ENCODE assay signal across 10 mouse cellular contexts in genomic region chr3:35060042-35060441, GRCm38 (mm10).
A peak's percentile ranks its signal among the peaks of the same experiment; 100 is the strongest.
DNase-seq lines count a peak whose midpoint lies in the region; ATAC-seq and TF ChIP-seq lines count a peak whose summit lies in the region.
"Had no signal": no experiment of that assay in that cellular context is flagged by ENCODE, and none has a peak within 500 bp of the region (broad histone marks: within the 10 kb centered on the region; RNA-seq: fewer than 3 reads in every experiment).

No protein-coding gene starts in this region.

- no peak overlapping the region for H3K4me3 ChIP-seq in forebrain, embryonic 12.5 days (replicated peaks)
- no peak overlapping the region for H3K4me3 ChIP-seq in midbrain, embryonic 13.5 days (replicated peaks)
- H3K4me3 ChIP-seq in intestine, postnatal 0 days (ENCODE audit: low read depth, low read length): no peak overlapping the region

- TF ChIP-seq CTCF in intestine, postnatal 0 days (IDR thresholded peaks at IDR 0.05; ENCODE audit: low read depth): no peak

- no peaks in the 10 kb centered on the region for H3K9me3 ChIP-seq in forebrain, embryonic 12.5 days
- no peaks in the 10 kb centered on the region for H3K9me3 ChIP-seq in midbrain, embryonic 13.5 days
- no peaks in the 10 kb centered on the region for H3K9me3 ChIP-seq in intestine, postnatal 0 days (ENCODE audit: control insufficient read depth)

- H3K36me3 ChIP-seq in forebrain, embryonic 12.5 days (replicated peaks): no peaks in the 10 kb centered on the region
- H3K36me3 ChIP-seq in midbrain, embryonic 13.5 days: no peaks in the 10 kb centered on the region
- H3K36me3 ChIP-seq in intestine, postnatal 0 days (ENCODE audit: control insufficient read depth, insufficient read depth): no peaks in the 10 kb centered on the region

- no peak overlapping the region for H3K9ac ChIP-seq in forebrain, embryonic 12.5 days
- H3K9ac ChIP-seq in midbrain, embryonic 13.5 days (replicated peaks): no peak overlapping the region
- H3K9ac ChIP-seq in intestine, postnatal 0 days (ENCODE audit: low read depth, low read length): no peak overlapping the region
- H3K9ac ChIP-seq: liver, embryonic 14.5 days had no signal

- peak overlapping the region; percentile 10; the same call in 1 of the 2 replicates for H3K4me2 ChIP-seq in forebrain, embryonic 12.5 days
- peak overlapping the region; percentile 21; the same call in 1 of the 2 replicates for H3K4me2 ChIP-seq in midbrain, embryonic 13.5 days (replicated peaks)
- H3K4me2 ChIP-seq in intestine, postnatal 0 days (replicated peaks; ENCODE audit: low read depth): no peak overlapping the region

- H3K27ac ChIP-seq in forebrain, embryonic 12.5 days: no peak overlapping the region
- H3K27ac ChIP-seq in midbrain, embryonic 13.5 days: 0 out of 2 replicates have a peak overlapping the region, but pooled peaks have one; percentile 20
- H3K27ac ChIP-seq in intestine, postnatal 0 days (ENCODE audit: low read depth, low read length): no peak overlapping the region
- H3K27ac ChIP-seq: liver, embryonic 14.5 days had no signal

- H3K27me3 ChIP-seq in forebrain, embryonic 12.5 days: peaks cover 25% of the 10 kb centered on the region
- no peaks in the 10 kb centered on the region for H3K27me3 ChIP-seq in midbrain, embryonic 13.5 days
- no peaks in the 10 kb centered on the region for H3K27me3 ChIP-seq in intestine, postnatal 0 days (replicated peaks; ENCODE audit: control insufficient read depth, insufficient read depth, low read length)

- ATAC-seq in forebrain, embryonic 12.5 days (ENCODE audit: low FRiP score): no peak
- no peak for ATAC-seq in midbrain, embryonic 13.5 days
- no peak for ATAC-seq in intestine, postnatal 0 days
- no peak for ATAC-seq in frontal cortex, adult (ENCODE audit: low TSS enrichment)

- WGBS in forebrain, embryonic 12.5 days: 13% methylated on average over 10 of the region's 10 CpGs
- 14% methylated on average over 10 of the region's 10 CpGs for WGBS in midbrain, embryonic 13.5 days
- 34% methylated on average over 10 of the region's 10 CpGs for WGBS in intestine, postnatal 0 days

- peak; percentile 23 to 26 for DNase-seq in cerebellum, postnatal 14 days
- no peak for DNase-seq in cerebellum, postnatal 36 days
- peak; percentile 29 for DNase-seq in 3T3-L1 (ENCODE audit: low read depth, low spot score)
- DNase-seq in layer of hippocampus, adult 9-11 months: no peak
- DNase-seq: heart, postnatal 36 days had no signal

- peaks cover 14% of the 10 kb centered on the region for H3K4me1 ChIP-seq in forebrain, embryonic 12.5 days
- peaks cover 18% of the 10 kb centered on the region for H3K4me1 ChIP-seq in midbrain, embryonic 13.5 days (replicated peaks)
- no peaks in the 10 kb centered on the region for H3K4me1 ChIP-seq in intestine, postnatal 0 days (replicated peaks; ENCODE audit: control insufficient read depth, insufficient read depth, low read length)

Comparison
In these comparisons a context has a peak if more than half of its experiments do, and no peak if none do; other contexts are left out.
1. DNase-seq: peak in cerebellum, postnatal 14 days (2 of 2) and 3T3-L1 (single experiment); none in cerebellum, postnatal 36 days (0 of 2) and layer of hippocampus, adult 9-11 months (single experiment).